Mouse (Mus musculus) right cerebral cortex, postnatal 36 days (tissue): ENCODE results near the gene 4930507D05Rik.
"Not testable (repeated sequence)": the region's sequence is repeated elsewhere in the genome, so short reads cannot be mapped to it uniquely, and the experiment has no call there.

Experiments used
- DNase-seq, 2 experiments: peaks; one replicate each; pipeline ENCODE4 v3.0.0; 2022; ENCODE audit warnings: low spot score in 2 of 2, mixed read lengths in 1 of 2

4930507D05Rik gene

GRCm38 (mm10) chr10:62476980-62477379 is 27.7 kb downstream of the 4930507D05Rik start:
- no peak for DNase-seq

GRCm38 (mm10) chr10:62481108-62481852 is 32.0 kb downstream of the 4930507D05Rik start:
- no peak for DNase-seq

- peak in 1 of 2 experiments; percentile 12 for DNase-seq
These were observed 36.7 kb downstream of the 4930507D05Rik start for GRCm38 (mm10) chr10:62485878-62486582.

GRCm38 (mm10) chr10:62486618-62487415 is 37.5 kb downstream of the 4930507D05Rik start, which contains the start of gene Vps26a:
Gene Vps26a (minus strand): TSS chr10:62486805.
- DNase-seq = peak; percentile 96 to 98

- no peak for DNase-seq
These were observed 39.0 kb downstream of the 4930507D05Rik start for GRCm38 (mm10) chr10:62488266-62488665.

GRCm38 (mm10) chr10:62491681-62492080 is 42.4 kb downstream of the 4930507D05Rik start:
- not testable (repeated sequence) for DNase-seq

GRCm38 (mm10) chr10:62500088-62500915 is 51.0 kb downstream of the 4930507D05Rik start:
- DNase-seq = peak in 1 of 2 experiments; percentile 25
